Mouse (Mus musculus): Measurements from ENCODE around the gene Nr0b2. TPM values are rescaled to one million over a fixed set of nuclear protein-coding genes. Genes with fewer than 3 reads are reported as not detected.

Nr0b2 gene
- total RNA-seq, 2 experiments from 2014 or later, result not detected

GRCm38 (mm10) chr4:133603056-133603455 lies 49.9 kb downstream of the Nr0b2 start:
- H3K4me3 ChIP-seq, result no peak overlapping the region
- TF ChIP-seq CTCF (conservative IDR thresholded peaks at IDR 0.05), result no peak
- no peak for DNase-seq (ENCODE audit: low spot score in 2 of 2)
- H3K27ac ChIP-seq, result no peak overlapping the region

DNA sequence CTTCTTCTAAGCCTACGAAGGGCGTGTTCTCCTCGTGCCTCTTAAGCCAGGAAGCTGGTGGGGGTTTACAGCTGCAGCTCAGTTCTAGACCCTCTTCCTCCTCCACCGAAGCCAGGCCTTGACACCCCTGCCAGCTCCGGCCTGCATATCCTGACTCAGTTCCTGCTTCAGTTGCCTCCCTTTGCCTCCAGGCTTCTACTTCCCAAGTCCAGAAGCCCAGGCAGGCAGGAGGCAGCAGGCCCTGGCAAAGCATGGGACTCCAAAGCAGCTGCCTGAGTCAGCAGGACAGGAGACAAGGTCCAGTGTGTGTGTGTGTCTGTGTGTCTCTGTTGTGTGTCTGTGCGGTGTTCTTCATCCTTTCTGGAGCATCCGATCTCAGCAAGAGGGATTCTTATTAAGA lies 51.0 kb downstream of the Nr0b2 start:
- DNase-seq (ENCODE audit: low spot score in 2 of 2), result no peak
- no peak for TF ChIP-seq CTCF (conservative IDR thresholded peaks at IDR 0.05)
- H3K27ac ChIP-seq, result no peak overlapping the region
- H3K4me3 ChIP-seq, result no peak overlapping the region

DNA sequence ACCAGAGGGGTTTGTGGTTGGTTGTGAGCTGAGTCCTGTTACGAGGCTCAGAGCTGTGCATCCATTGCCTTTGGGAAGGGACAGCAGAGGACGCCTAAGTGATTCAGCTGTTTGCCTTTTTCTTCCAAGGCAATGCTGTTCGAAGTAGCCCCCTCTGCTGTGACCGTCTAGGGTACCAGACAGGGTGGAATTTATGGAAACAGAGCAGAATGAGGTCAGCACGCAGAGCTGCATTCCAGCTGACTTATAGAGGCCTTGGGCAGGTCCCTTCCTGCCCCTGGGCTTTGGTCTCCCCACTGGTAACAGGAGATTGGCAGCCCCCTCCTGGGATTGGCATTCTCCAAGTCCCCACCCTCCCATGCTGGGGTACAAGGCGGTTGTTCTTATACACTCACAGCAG lies 51.7 kb downstream of the Nr0b2 start:
- TF ChIP-seq CTCF (conservative IDR thresholded peaks at IDR 0.05), result no peak
- Histone ChIP-seq H3K4me3 (no peak overlapping the region), H3K27ac (no peak overlapping the region)
- DNase-seq (ENCODE audit: low spot score in 2 of 2), result no peak

- no peak for DNase-seq (ENCODE audit: low spot score in 2 of 2)
- H3K4me3 ChIP-seq, result no peak overlapping the region
- no peak for TF ChIP-seq CTCF (conservative IDR thresholded peaks at IDR 0.05)
- H3K27ac ChIP-seq, result no peak overlapping the region
These were observed 52.2 kb downstream of the Nr0b2 start for GRCm38 (mm10) chr4:133605330-133605729.

Small RNA genes lying within 50 kb of the gene (microRNA-seq; reads per million reads assigned to microRNA genes)
- gene Gm23158, result 0 reads per million in 2 experiments

Other genes starting within 250 kb of the Nr0b2 start
- 10 to 100 TPM; 78.8 to 82.5 TPM for gene Wdtc1, start 199.9 kb upstream of the Nr0b2 start, total RNA-seq (2021)
- 10 to 100 TPM; 59.1 to 63.4 TPM for gene Slc9a1, start 183.7 kb upstream of the Nr0b2 start, total RNA-seq (2021)
- gene Tent5b, start 73.2 kb upstream of the Nr0b2 start, total RNA-seq (2021), result not detected
- 100 to 1,000 TPM; 154 to 165 TPM for gene Trnp1, start 54.8 kb upstream of the Nr0b2 start, total RNA-seq (2021)
- under 1 TPM in 1 of 2 experiments, not detected in 1; 0.34 TPM for gene Kdf1, start 34.4 kb upstream of the Nr0b2 start, total RNA-seq (2021)
- 100 to 1,000 TPM; 123 to 128 TPM for gene Nudc, start 7.4 kb upstream of the Nr0b2 start, total RNA-seq (2021)
- 10 to 100 TPM in 1 of 2 experiments, 1 to 10 TPM in 1; 6.5 to 10.3 TPM for gene Gpatch3, start 21.4 kb downstream of the Nr0b2 start, total RNA-seq (2021)
- gene Gpn2, start 31.0 kb downstream of the Nr0b2 start, total RNA-seq (2021), result 10 to 100 TPM; 10.7 to 11.6 TPM
- 1 to 10 TPM; 1.6 to 1.8 TPM for gene Sfn, start 48.8 kb downstream of the Nr0b2 start, total RNA-seq (2021)
- gene Zdhhc18, start 96.8 kb downstream of the Nr0b2 start, total RNA-seq (2021), result 10 to 100 TPM; 37.1 to 38.0 TPM
- 1 to 10 TPM; 9.1 to 9.7 TPM for gene Pigv, start 119.3 kb downstream of the Nr0b2 start, total RNA-seq (2021)
- 10 to 100 TPM; 83.2 to 88.6 TPM for gene Arid1a, start 203.4 kb downstream of the Nr0b2 start, total RNA-seq (2021)

All from layer of hippocampus, adult 2 months (tissue).